Mouse (Mus musculus) Patski (cell line): ENCODE results near the gene Alg1. TPM values are rescaled to one million over a fixed set of nuclear protein-coding genes. Genes with fewer than 3 reads are reported as not detected.

Experiments used
- ATAC-seq: fragments of 100-300 bp; one replicate; pipeline ENCODE4 v1.8.0; 2021
- CTCF ChIA-PET: fragments of 350-600 bp; sonication (Branson Sonifier 250); formaldehyde crosslinking; loops from one replicate; lab custom pipeline; 2022; ENCODE audit warnings: inconsistent platforms; lab: Charles Lee
- POLR2A ChIA-PET: fragments of 350-600 bp; sonication (Branson Sonifier 250); formaldehyde crosslinking; loops from one replicate; lab custom pipeline; 2022; ENCODE audit warnings: antibody characterized with exemption, inconsistent platforms; lab: Charles Lee
- DNase-seq: peaks from one replicate; pipeline ENCODE4 v3.0.0-alpha.2; 2011; ENCODE audit warnings: low read depth, low spot score
- H3K27me3 ChIP-seq: fragments of 371-371 bp; one replicate; pipeline ENCODE4 v1.5.1; 2021
- CTCF ChIP-seq: fragments of 100-300 bp; IDR thresholded peaks from one replicate; pipeline ENCODE4 v1.5.1; 2021
- in situ Hi-C: fragments of 300-500 bp; cut with MboI; formaldehyde crosslinking; loops from 3 replicates; pipeline ENCODE4 v1.11.1; 2018; ENCODE audit warnings: low pct_unique_long_range_greater_than_20kb, mixed read lengths
- polyA plus RNA-seq: library from polyadenylated mRNA; unstranded; gene quantifications from one replicate; pipeline ENCODE4 v1.2.3, GENCODE M21; 2021

The Alg1 gene
- polyA plus RNA-seq, result 37.4 TPM

GRCm38 (mm10) chr16:5233418-5234313 lies at the start of gene Alg1:
Gene Alg1, plus strand, starts transcription at chr16:5233621.
- in situ Hi-C loops, result no loop called here
- H3K27me3 ChIP-seq, result peaks cover 10% of the 10 kb centered on the region
- DNase-seq (peak; percentile 69), ATAC-seq (peak; percentile 87)
- ChIA-PET POLR2A (interaction anchor here (1.0 kb wide), 1 partner anchor 10 kb away, joined by 3 read pairs; no protein-coding TSS in a partner anchor), CTCF (interaction anchor here (0.8 to 2.6 kb wide), 4 partner anchors 10 to 31 kb away, joined by 3 to 10 read pairs (median 4); no protein-coding TSS in a partner anchor)
- TF ChIP-seq CTCF, result no peak

GRCm38 (mm10) chr16:5184101-5184500 lies 49.3 kb upstream of the Alg1 start:
- DNase-seq (no peak), ATAC-seq (no peak)
- ChIA-PET CTCF (no interaction called here), POLR2A (no interaction called here)
- H3K27me3 ChIP-seq, result peaks cover 9% of the 10 kb centered on the region
- in situ Hi-C loops, result no loop called here
- TF ChIP-seq CTCF, result no peak

GRCm38 (mm10) chr16:5184956-5185355 lies 48.5 kb upstream of the Alg1 start:
- no peak for ATAC-seq
- ChIA-PET POLR2A (no interaction called here), CTCF (no interaction called here)
- in situ Hi-C loops, result no loop called here
- no peak for DNase-seq
- no peak for TF ChIP-seq CTCF
- H3K27me3 ChIP-seq, result peaks cover 14% of the 10 kb centered on the region

- ATAC-seq (no peak), DNase-seq (no peak)
- POLR2A ChIA-PET, result no interaction called here
- peaks cover 16% of the 10 kb centered on the region for H3K27me3 ChIP-seq
- CTCF ChIA-PET, result no interaction called here
- no peak for TF ChIP-seq CTCF
- in situ Hi-C loops, result no loop called here
Observed at GRCm38 (mm10) chr16:5185691-5186090, 47.7 kb upstream of the Alg1 start.

- POLR2A ChIA-PET, result no interaction called here
- peaks cover 18% of the 10 kb centered on the region for H3K27me3 ChIP-seq
- CTCF ChIA-PET, result no interaction called here
- TF ChIP-seq CTCF, result no peak
- ATAC-seq (no peak), DNase-seq (no peak)
- in situ Hi-C loops, result no loop called here
Observed at GRCm38 (mm10) chr16:5186234-5186633, 47.2 kb upstream of the Alg1 start.

- TF ChIP-seq CTCF, result no peak
- DNase-seq, result no peak
- peaks cover 11% of the 10 kb centered on the region for H3K27me3 ChIP-seq
- in situ Hi-C loops, result no loop called here
- ATAC-seq, result peak; percentile 73
- CTCF ChIA-PET, result interaction anchor here (0.7 to 0.8 kb wide), 2 partner anchors 17 to 35 kb away, joined by 3 read pairs; no protein-coding TSS in a partner anchor
- POLR2A ChIA-PET, result no interaction called here
Observed at GRCm38 (mm10) chr16:5195080-5195479, 38.3 kb upstream of the Alg1 start.

GRCm38 (mm10) chr16:5202681-5203080 lies 30.7 kb upstream of the Alg1 start:
- no peaks in the 10 kb centered on the region for H3K27me3 ChIP-seq
- TF ChIP-seq CTCF, result no peak
- ChIA-PET POLR2A (interaction anchor here (1.3 kb wide), 1 partner anchor 52 kb away, joined by 3 read pairs; no protein-coding TSS in a partner anchor), CTCF (interaction anchor here (0.8 to 2.5 kb wide), 8 partner anchors 14 to 140 kb away, joined by 3 to 10 read pairs (median 6); partner anchors contain the start of gene Alg1)
- no peak for DNase-seq
- in situ Hi-C loops, result loop anchor here (5.0 to 10.0 kb wide), 2 partner anchors 35 to 262 kb away; no protein-coding TSS in a partner anchor
- peak; percentile 40 for ATAC-seq

- peak; percentile 24 for ATAC-seq
- DNase-seq, result no peak
- POLR2A ChIA-PET, result no interaction called here
- H3K27me3 ChIP-seq, result no peaks in the 10 kb centered on the region
- in situ Hi-C loops, result loop anchor here (5.0 to 10.0 kb wide), 2 partner anchors 34 to 262 kb away; no protein-coding TSS in a partner anchor
- CTCF ChIA-PET, result interaction anchor here (0.8 to 2.5 kb wide), 8 partner anchors 13 to 141 kb away, joined by 3 to 10 read pairs (median 6); partner anchors contain the start of gene Alg1
- no peak for TF ChIP-seq CTCF
Observed at GRCm38 (mm10) chr16:5203200-5203599, 30.2 kb upstream of the Alg1 start.

- peak; percentile 34 for DNase-seq
- ChIA-PET CTCF (interaction anchor here (1.0 to 2.5 kb wide), 5 partner anchors 13 to 51 kb away, joined by 3 to 10 read pairs (median 6); no protein-coding TSS in a partner anchor), POLR2A (interaction anchor here (0.5 kb wide), 1 partner anchor 35 kb away, joined by 5 read pairs; no protein-coding TSS in a partner anchor)
- ATAC-seq, result peak; percentile 80
- no peaks in the 10 kb centered on the region for H3K27me3 ChIP-seq
- in situ Hi-C loops, result loop anchor here (5.0 to 10.0 kb wide), 2 partner anchors 33 to 261 kb away; no protein-coding TSS in a partner anchor
- TF ChIP-seq CTCF, result no peak
Observed at GRCm38 (mm10) chr16:5203668-5204433, 29.6 kb upstream of the Alg1 start, which contains the start of gene Nagpa. Gene Nagpa, minus strand, starts transcription at chr16:5204012.

- no peak for DNase-seq
- POLR2A ChIA-PET, result no interaction called here
- no peak for ATAC-seq
Observed at GRCm38 (mm10) chr16:5205431-5205970, 27.9 kb upstream of the Alg1 start.

More at GRCm38 (mm10) chr16:5205431-5205970, 27.9 kb upstream of the Alg1 start:
- CTCF ChIA-PET, result no interaction called here
- H3K27me3 ChIP-seq, result no peaks in the 10 kb centered on the region
- in situ Hi-C loops, result loop anchor here (10.0 kb wide), 1 partner anchor 259 kb away; no protein-coding TSS in a partner anchor
- TF ChIP-seq CTCF, result no peak
